Mouse (Mus musculus): ENCODE data around the gene Rph3a. TPM values are rescaled to one million over a fixed set of nuclear protein-coding genes. Genes with fewer than 3 reads are reported as not detected.

Rph3a gene
- polyA plus RNA-seq (2012; ENCODE audit: low replicate concordance): 0.06 TPM in 1 of 2 replicates, not detected in the other

GRCm38 (mm10) chr5:121009811-121010569 lies at the start of gene Rph3a:
Gene Rph3a (minus strand): TSS chr5:121010092.

GRCm38 (mm10) chr5:120914204-120914603 lies 95.7 kb downstream of the Rph3a start, which contains the start of gene Oas1d:
Gene Oas1d (plus strand): TSS chr5:120914536.

DNA sequence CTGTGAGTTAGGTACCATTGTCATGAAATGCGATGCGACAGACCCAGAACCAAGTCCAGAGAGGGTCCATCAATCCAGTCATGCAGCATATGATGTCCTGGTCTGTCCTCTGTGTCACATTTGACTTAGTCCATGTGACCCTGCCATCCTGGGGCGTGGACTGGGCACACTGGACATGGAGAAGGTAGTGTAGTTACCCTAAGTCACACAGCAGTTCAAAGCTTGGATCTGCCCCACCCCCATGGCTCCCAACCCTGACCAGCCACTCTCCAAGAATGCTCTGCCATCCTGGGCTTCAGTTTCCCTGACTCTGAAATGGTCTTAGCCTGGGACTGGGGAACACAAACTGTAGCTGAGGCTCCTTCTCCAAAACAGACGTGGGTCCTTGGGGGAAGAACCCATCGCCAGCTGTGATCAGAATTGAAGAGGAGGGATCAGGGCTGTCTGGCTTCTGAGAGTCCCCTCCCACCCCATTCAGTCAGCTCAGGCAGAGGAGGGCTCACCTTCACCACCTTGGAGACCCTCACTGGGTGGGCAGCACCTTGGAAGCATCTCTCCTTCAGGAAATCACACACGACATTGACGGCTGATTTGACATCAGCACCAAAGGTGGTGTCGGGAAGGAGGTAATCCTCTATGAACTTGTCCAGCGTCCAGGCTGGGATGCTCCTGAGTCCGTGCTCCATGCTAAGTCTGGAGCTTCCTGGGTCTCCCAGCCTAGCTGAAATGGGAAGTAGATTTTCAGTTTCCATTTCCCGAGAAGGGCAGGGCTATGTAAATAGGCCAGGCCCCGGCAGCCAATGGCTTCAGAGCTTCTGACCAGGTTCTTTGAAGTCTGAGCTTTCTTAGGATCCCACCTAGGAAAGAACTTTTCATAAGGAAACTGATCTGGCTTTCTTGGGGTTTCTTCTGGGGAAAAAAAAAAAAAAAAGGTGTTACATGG lies 102.8 kb downstream of the Rph3a start, which contains the start of gene Oas1a:
TSS of gene Oas1a (minus strand) at position 731 of the 943 bp plus-strand sequence.

Other genes with a start within 250 kb of the Rph3a start
- 7.4 and 33.3 TPM in 2 replicates for gene Oas3, start 232.4 kb downstream of the Rph3a start, polyA plus RNA-seq (2012; ENCODE audit: low replicate concordance)
- gene Oas1e, start 214.6 kb downstream of the Rph3a start, polyA plus RNA-seq (2012; ENCODE audit: low replicate concordance): not detected in 2 replicates
- gene Oas1c, start 197.6 kb downstream of the Rph3a start, polyA plus RNA-seq (2012; ENCODE audit: low replicate concordance): 0.10 and 0.30 TPM in 2 replicates
- gene Oas1f, start 162.7 kb downstream of the Rph3a start, polyA plus RNA-seq (2012; ENCODE audit: low replicate concordance): not detected in 2 replicates
- gene Oas1h, start 148.7 kb downstream of the Rph3a start, polyA plus RNA-seq (2012; ENCODE audit: low replicate concordance): not detected in 2 replicates
- 1.1 and 1.5 TPM in 2 replicates for gene Oas1g, start 122.5 kb downstream of the Rph3a start, polyA plus RNA-seq (2012; ENCODE audit: low replicate concordance)
- gene Oas1a, start 102.6 kb downstream of the Rph3a start, polyA plus RNA-seq (2012; ENCODE audit: low replicate concordance): 3.1 and 18.8 TPM in 2 replicates
- not detected in 2 replicates for gene Oas1d, start 95.6 kb downstream of the Rph3a start, polyA plus RNA-seq (2012; ENCODE audit: low replicate concordance)
- 22.3 and 36.3 TPM in 2 replicates for gene Ptpn11, start 181.3 kb upstream of the Rph3a start, polyA plus RNA-seq (2012; ENCODE audit: low replicate concordance)
- 52.1 and 249 TPM in 2 replicates for gene Rpl6, start 194.4 kb upstream of the Rph3a start, polyA plus RNA-seq (2012; ENCODE audit: low replicate concordance)
- 12.7 and 39.5 TPM in 2 replicates for gene Hectd4, start 210.1 kb upstream of the Rph3a start, polyA plus RNA-seq (2012; ENCODE audit: low replicate concordance)